Comparison of ENCODE assay signal across 35 mouse cellular contexts in the genomic region with DNA sequence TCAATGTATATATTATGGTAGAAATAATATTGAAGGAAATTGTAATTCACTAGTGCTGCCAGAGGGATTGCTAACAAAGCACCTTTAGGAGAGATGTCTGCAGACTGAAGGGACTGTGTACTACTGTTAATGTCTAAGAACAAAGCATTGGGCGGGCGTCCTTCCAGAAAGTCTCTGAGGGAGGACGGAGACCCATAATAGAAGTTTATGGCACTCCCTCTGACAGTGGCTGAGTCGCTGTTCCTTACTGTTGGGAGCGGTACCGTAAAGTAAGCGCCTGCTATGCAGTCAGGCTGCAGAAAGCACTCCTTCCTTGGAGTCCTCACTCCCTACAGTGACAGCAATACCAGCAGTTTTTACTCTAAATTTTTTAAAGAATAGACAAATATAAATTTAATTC. TPM values are rescaled to one million over a fixed set of nuclear protein-coding genes. Genes with fewer than 3 reads are reported as not detected.
DNase-seq lines count a peak whose midpoint lies in the region; ATAC-seq lines count a peak whose summit lies in the region.
"Had no signal": no experiment of that assay in that cellular context is flagged by ENCODE, and none has a peak within 500 bp of the region (broad histone marks: within the 10 kb centered on the region; RNA-seq: fewer than 3 reads in every experiment).

No protein-coding gene starts in this region.

- H3K4me1 ChIP-seq in neural tube, embryonic 14.5 days (ENCODE audit: control insufficient read depth, insufficient read depth, low read length) = no peaks in the 10 kb centered on the region
- H3K4me1 ChIP-seq: heart, embryonic 12.5 days; hindbrain, embryonic 10.5 days; liver, embryonic 12.5 days; megakaryocyte, embryonic 14.5 days had no signal

- DNase-seq in frontal cortex, postnatal 14 days (ENCODE audit: low spot score in 2 of 2) = no peak
- DNase-seq in left cerebral cortex, postnatal 4 days = peak; percentile 15
- no peak for DNase-seq in left cerebral cortex, postnatal 14 days (ENCODE audit: low spot score in 2 of 2)
- peak; percentile 53 for DNase-seq in ZHBTc4 (ENCODE audit: low read depth, low spot score)
- DNase-seq in thymus, postnatal 10 days (ENCODE audit: low spot score in 2 of 2) = no peak
- DNase-seq: adrenal gland, adult 8-10 months; B cell, adult 2 months; cerebellum, adult 8-10 months; cerebellum, postnatal 36 days; embryo, embryonic 11 days; gastrocnemius, postnatal 10 days; heart, postnatal 10 days; kidney, adult 8-10 months; kidney, postnatal 14 days; layer of hippocampus, postnatal 36 days; lung, adult 2 months; lung, postnatal 36 days; right cerebral cortex, postnatal 14 days had no signal

- peaks cover 14% of the 10 kb centered on the region; the same call in 1 of the 2 replicates for H3K36me3 ChIP-seq in neural tube, embryonic 14.5 days (ENCODE audit: control insufficient read depth, insufficient read depth, low read length)

- no peak overlapping the region for H3K9ac ChIP-seq in neural tube, embryonic 14.5 days (replicated peaks; ENCODE audit: low read depth, low read length)
- H3K9ac ChIP-seq: embryonic facial prominence, embryonic 13.5 days; heart, embryonic 12.5 days; limb, embryonic 13.5 days; liver, embryonic 12.5 days; midbrain, embryonic 15.5 days had no signal

- no peaks in the 10 kb centered on the region for H3K27me3 ChIP-seq in neural tube, embryonic 14.5 days (ENCODE audit: control insufficient read depth, insufficient read depth, low read length)
- H3K27me3 ChIP-seq: CH12.LX; embryonic facial prominence, embryonic 13.5 days; heart, embryonic 12.5 days; limb, embryonic 13.5 days; liver, embryonic 12.5 days; megakaryocyte, embryonic 14.5 days; midbrain, embryonic 15.5 days; Patski had no signal

- intact Hi-C loops in left cerebral cortex, postnatal 4 days (cut with DNase I) = no loop called here
- intact Hi-C loops in left cerebral cortex, postnatal 14 days (cut with DNase I) = no loop called here

- no peaks in the 10 kb centered on the region for H3K9me3 ChIP-seq in neural tube, embryonic 14.5 days (ENCODE audit: control insufficient read depth, low read length)
- H3K9me3 ChIP-seq: embryonic facial prominence, embryonic 13.5 days; G1E; heart, embryonic 12.5 days; hindbrain, embryonic 10.5 days; limb, embryonic 13.5 days; liver, embryonic 12.5 days; megakaryocyte, embryonic 14.5 days; midbrain, embryonic 15.5 days had no signal

- H3K4me3 ChIP-seq in neural tube, embryonic 14.5 days (ENCODE audit: low read depth, low read length) = no peak overlapping the region
- H3K4me3 ChIP-seq: embryonic facial prominence, embryonic 13.5 days; erythroblast, embryonic 14.5 days; heart, embryonic 12.5 days; hindbrain, embryonic 10.5 days; layer of hippocampus, adult 2 months; limb, embryonic 13.5 days; liver, embryonic 12.5 days; megakaryocyte, embryonic 14.5 days; midbrain, embryonic 15.5 days had no signal

- no peak overlapping the region for H3K27ac ChIP-seq in neural tube, embryonic 14.5 days (ENCODE audit: low read depth, low read length)
- H3K27ac ChIP-seq: embryonic facial prominence, embryonic 13.5 days; hindbrain, embryonic 10.5 days; layer of hippocampus, adult 2 months; limb, embryonic 13.5 days; liver, embryonic 12.5 days; midbrain, embryonic 15.5 days; stomach, postnatal 0 days had no signal

- ATAC-seq in frontal cortex, adult (ENCODE audit: low TSS enrichment) = peak; percentile 26; the same call in 1 of the 2 replicates
- ATAC-seq in neural tube, embryonic 14.5 days (ENCODE audit: low read depth) = peak; percentile 69; the same call in 1 of the 2 replicates
- ATAC-seq: activated CD4-positive, CD25-positive, alpha-beta regulatory T cell, adult 4 months; inflammation-experienced regulatory T-cells, adult 6 months; liver, embryonic 12.5 days; midbrain, embryonic 15.5 days; Patski had no signal

- 18% methylated on average over 7 of the region's 7 CpGs for WGBS in neural tube, embryonic 14.5 days

- no peak overlapping the region for H3K4me2 ChIP-seq in neural tube, embryonic 14.5 days (ENCODE audit: low read depth, low read length)
- H3K4me2 ChIP-seq: embryonic facial prominence, embryonic 13.5 days; heart, embryonic 12.5 days; limb, embryonic 13.5 days; liver, embryonic 12.5 days; midbrain, embryonic 15.5 days had no signal

RNA-seq across cellular contexts. Expression of gene Aebp2, which starts 29.5 kb away (rescaled TPM):
- 10 to 100 TPM; 42.3 to 42.8 TPM for total RNA-seq in left cerebral cortex, postnatal 4 days (2021)
- 10 to 100 TPM; 47.1 to 52.9 TPM for total RNA-seq in left cerebral cortex, postnatal 14 days (2021)
- 12.2 and 12.8 TPM in 2 replicates for polyA plus RNA-seq in neural tube, embryonic 14.5 days (2014; fragmentation: Nextera tagmentation; extraction: Ambion mirVana)

Comparison
In these comparisons a context has a peak if more than half of its experiments do, and no peak if none do; other contexts are left out.
1. DNase-seq: peak in left cerebral cortex, postnatal 4 days (single experiment) and ZHBTc4 (single experiment); none in frontal cortex, postnatal 14 days (0 of 2), left cerebral cortex, postnatal 14 days (0 of 2) and thymus, postnatal 10 days (0 of 2).